Mouse (Mus musculus) MN1 (cell line): ENCODE measurements at regions not wholly inside any gene's neighbourhood (a gene's known extent, or its start where the extent isn't known, plus 50 kb on each side); places are given as distances from the start of the nearest gene placed in this dataset.

Experiments used
- DNase-seq: peaks from one replicate; pipeline ENCODE4 v3.0.0-alpha.2; 2016; ENCODE audit warnings: low spot score

GRCm38 (mm10) chrX:158544021-158544420, 500.9 kb upstream of the Cnksr2 start:
- DNase-seq: no peak

GRCm38 (mm10) chrX:158577856-158578255, 534.8 kb upstream of the Cnksr2 start:
- DNase-seq: no peak

GRCm38 (mm10) chrX:158613136-158613535, 570.0 kb upstream of the Cnksr2 start:
- peak; percentile 5 for DNase-seq

- no peak for DNase-seq
These were observed 570.5 kb upstream of the Cnksr2 start for GRCm38 (mm10) chrX:158613607-158614006.

DNA sequence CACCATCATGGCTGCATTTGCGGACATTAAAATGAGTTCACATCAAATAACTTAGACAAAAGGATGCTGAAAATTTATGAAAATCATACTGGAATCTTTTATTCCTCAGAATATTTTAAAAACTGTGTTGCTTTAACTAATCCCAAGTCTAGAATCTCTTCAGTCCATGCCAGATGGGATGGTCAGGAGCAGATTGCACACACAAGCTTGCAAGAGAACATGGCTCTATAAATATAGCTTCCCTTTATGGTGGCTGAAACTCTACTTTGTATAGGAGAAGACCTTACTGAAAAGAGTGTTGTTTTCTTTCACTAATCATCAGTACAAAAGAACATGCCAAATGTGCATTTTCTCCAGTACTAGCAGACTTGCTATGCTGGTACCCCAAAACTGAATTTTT, 570.9 kb upstream of the Cnksr2 start:
- no peak for DNase-seq

DNA sequence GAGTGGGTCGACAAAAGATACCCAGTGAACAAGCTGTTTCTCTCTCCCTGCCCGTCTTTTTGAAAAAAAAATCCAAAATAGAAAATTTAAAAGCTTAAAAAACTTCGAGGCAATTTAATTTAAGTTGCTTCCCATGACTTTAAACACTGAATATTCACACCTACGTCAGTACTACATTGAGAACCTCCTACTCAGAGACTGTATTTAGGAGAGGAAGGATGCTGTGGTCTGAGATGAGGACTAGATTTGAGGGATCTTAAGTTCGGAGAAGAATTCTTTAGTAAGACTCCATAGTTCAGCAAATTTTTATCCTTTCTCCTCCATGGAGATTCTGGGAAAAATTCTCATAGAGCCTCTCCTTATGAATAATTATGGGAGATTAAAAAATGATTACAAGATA, 571.4 kb upstream of the Cnksr2 start:
- DNase-seq: no peak

GRCm38 (mm10) chrX:158615096-158615495, 572.0 kb upstream of the Cnksr2 start:
- DNase-seq: no peak

- no peak for DNase-seq
These were observed 582.7 kb upstream of the Rps6ka3 start for GRCm38 (mm10) chrX:158627390-158627789.

DNA sequence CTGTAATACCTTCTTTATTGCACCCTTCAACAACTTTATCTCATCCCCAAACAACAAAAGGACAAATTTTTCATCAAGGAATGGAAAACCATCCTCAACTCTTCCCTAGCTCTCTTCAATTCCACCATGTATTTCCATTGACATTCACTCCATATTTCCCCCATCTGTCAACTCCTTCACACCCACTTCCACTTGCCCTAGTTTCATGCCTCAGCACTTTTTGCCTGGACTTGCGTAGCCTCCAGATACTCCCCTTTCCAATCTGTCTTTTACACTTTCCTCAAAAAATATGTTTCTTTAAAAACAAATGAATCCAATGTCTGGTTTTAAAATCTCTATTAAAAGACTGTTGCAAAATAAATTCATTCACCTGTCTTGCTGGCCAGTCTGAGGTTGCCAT, 577.7 kb upstream of the Rps6ka3 start:
- DNase-seq: no peak

- DNase-seq: peak; percentile 8
These were observed 557.9 kb upstream of the Rps6ka3 start for GRCm38 (mm10) chrX:158652226-158652625.

DNA sequence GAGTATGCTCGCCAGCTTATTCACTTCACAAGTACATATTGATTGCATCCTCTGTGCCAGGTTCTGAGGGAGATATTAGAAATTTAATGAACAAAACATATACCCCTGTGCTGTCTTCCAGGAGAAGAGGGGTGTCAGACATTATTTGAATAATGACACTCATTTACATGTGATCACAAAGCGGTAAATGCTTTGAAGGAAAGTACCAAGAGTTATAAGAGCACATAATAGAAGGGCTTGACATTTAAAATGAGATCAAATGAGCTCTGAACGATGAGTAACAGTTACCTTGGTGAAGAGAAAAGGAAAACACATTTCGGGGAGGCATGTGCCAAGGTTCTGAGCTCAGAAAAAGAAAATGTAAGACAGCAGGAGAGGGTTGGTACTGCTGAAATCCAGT, 553.9 kb upstream of the Rps6ka3 start:
- no peak for DNase-seq

DNA sequence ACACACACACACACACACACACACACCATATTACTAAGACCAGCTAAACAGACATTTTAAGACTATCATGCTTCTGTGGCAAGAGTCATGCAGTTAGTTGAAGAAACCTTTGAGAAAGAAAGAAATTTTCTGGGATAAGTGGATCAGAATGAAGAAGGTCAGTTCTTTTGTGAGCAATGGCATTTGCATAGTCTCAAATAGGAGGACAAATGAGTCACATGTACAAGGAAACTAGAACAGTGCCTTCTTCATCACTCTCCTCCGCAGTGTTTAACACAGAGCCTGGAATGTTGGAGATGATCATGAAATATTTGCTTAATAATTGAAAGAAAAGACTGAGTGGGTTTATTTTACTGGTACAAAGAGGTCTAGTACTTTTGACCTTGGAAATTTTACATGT, 515.9 kb upstream of the Rps6ka3 start:
- no peak for DNase-seq

DNA sequence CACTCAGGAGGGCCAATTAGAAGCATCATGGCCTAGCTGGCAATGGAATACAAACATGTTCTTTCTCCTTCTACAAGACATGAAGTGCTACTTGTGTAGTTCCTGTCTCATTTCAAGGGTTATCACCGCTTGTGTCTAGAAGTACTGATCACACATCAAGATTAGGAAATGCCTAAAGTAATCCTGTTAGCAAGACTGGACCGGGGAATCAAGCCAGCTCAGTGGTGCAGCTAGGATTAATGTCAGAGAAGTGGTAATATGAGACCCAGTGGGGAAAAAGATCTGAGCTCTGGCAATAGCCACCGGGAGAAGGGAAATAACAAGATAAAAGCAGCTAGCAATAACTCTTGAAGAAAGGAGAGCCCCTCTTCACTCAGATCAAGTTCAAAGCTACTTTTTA, 506.7 kb upstream of the Rps6ka3 start:
- peak; percentile 66 for DNase-seq

GRCm38 (mm10) chrX:158709811-158710210, 500.3 kb upstream of the Rps6ka3 start:
- DNase-seq: peak; percentile 8

GRCm38 (mm10) chrX:158744738-158745137, 465.4 kb upstream of the Rps6ka3 start:
- DNase-seq: no peak

DNA sequence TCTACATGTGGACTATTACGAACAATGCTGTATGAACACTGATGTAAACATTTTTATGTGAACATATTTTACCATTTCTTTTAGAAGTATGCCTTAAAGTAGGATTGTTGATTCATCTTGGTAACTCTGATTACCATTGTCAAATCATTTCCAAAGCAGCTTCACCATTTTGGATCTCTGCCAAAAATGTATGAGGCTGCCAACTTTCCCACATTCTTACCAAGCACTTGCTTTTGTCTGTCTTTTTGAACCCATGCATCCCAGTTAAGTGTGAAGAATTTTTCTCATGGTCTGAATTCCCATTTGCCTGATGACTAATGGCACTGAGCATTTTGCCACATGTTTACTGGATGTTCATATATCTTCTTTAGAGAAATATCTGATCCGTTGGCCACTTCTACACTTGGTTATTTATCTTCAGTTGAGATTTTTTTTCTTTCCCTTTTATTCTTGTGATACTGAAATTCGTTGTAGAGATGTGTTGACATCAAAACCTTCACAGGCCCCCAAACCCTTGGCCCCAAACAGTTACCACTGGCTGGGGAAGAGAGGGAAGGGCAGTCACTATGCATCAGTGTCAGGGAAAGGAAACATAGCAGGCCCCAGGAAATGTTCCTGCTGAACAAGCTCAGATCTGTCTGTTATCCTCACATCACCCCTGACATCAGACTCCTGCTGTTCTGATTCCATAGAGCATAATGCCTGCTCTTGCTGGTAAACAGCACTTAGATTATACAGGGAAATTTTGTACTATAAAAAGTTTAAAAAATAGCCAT, 464.2 kb upstream of the Rps6ka3 start:
- DNase-seq: no peak
